Mouse (Mus musculus): Measurements from ENCODE around the gene Atg13. TPM values are rescaled to one million over a fixed set of nuclear protein-coding genes. Genes with fewer than 3 reads are reported as not detected.
A peak's percentile ranks its signal among the peaks of the same experiment; 100 is the strongest.
"Not testable (repeated sequence)": the region's sequence is repeated elsewhere in the genome, so short reads cannot be mapped to it uniquely, and the experiment has no call there.

The Atg13 gene
- 24.7 and 26.3 TPM in 2 replicates for polyA plus RNA-seq (2015; fragmentation: Nextera tagmentation; extraction: Ambion mirVana)

DNA sequence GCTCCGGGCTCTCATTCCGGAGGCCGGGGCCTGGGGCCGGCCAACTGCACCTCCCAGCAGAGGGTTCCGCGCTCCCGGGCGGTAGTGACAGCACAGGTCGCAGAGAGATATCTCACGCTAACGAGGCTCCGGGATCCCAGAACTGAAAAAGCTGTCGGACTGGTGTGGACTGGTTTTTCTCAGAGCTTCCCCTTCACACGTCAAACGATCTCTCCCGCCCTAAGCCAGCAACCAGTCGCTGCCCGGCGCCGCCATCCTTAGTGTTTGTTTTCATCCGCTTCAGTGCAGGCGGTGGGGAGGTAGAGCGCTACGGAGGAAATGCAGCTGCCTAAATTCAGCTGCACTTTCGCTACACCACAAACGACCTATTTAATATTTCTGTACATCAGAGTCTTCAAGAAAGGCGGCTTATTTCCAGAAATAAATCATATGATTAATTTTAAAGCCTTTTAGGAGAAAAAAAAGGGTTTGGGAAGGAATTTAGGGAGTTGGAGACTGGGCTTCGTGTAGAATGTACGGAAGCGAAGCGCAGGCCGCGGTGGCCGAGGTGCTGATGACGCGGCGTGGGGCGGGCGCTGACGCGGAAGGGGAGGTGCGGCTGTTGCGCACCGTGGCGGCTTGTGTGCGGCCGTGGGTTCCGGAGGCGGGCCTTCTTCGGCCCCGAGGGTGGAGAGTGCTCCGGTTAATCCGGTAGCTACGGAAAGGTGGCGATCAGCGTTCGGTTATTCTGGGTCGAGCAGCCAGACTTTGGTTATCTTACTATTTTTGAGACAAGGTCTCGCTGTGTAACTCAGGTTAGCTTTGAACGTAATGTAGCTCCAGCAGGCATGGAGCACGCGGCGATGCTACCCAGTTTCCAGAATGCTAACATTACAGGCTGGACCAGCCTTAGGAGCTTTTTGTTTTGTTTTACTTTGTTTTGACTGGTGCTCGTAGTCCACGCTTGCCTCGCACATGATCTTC lies at the start of gene Atg13, which contains the start of gene Harbi1:
Gene Atg13, minus strand, starts transcription at position 305 of the 963 bp plus-strand sequence.
Gene Harbi1, plus strand, starts transcription at position 581 of the 963 bp plus-strand sequence.
- peak; percentile 99 for ATAC-seq (replicated peaks; ENCODE audit: low FRiP score)
- WGBS, result under 1% methylated on average over 66 of the region's 66 CpGs

DNA sequence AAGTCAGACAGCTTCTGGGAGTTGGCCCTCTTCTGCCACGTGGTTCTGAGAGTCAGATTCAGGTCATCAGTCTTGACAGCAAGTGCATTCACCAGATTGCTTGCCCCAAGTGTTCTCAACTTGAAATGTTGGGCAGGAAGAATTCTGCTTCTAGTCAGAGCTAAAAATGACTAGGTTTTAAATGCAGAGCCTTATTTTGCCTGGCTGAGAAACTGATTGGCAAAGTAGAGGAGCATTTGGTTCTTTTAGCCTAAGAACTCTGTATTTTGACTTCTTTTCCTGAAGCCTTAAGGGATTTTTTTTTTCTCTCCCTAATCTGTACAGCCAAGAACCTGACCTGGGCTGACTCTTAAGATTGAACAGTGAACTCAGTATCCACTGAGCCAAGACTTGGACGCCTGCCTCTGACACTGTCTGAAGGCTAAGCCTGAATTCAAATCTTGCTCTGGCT lies 39.5 kb upstream of the Atg13 start:
- peaks cover 7% of the 10 kb centered on the region for H3K4me1 ChIP-seq
- ATAC-seq (replicated peaks; ENCODE audit: low FRiP score), result no peak
- H3K27me3 ChIP-seq, result no peaks in the 10 kb centered on the region
- WGBS, result 47% methylated on average over 2 of the region's 2 CpGs
- no peak overlapping the region for H3K9ac ChIP-seq
- H3K27ac ChIP-seq, result no peak overlapping the region
- no peak overlapping the region for H3K4me3 ChIP-seq (replicated peaks)
- H3K9me3 ChIP-seq (replicated peaks), result no peaks in the 10 kb centered on the region
- H3K4me2 ChIP-seq, result no peak overlapping the region
- no peaks in the 10 kb centered on the region for H3K36me3 ChIP-seq

More for the DNA sequence above, at the start of gene Atg13, which contains the start of gene Harbi1:
- Histone ChIP-seq H3K4me1 (peaks cover 23% of the 10 kb centered on the region), H3K4me3 (replicated peaks) (peak within 1 kb of the TSS; percentile 72), H3K9me3 (replicated peaks) (no peaks in the 10 kb centered on the region), H3K27me3 (no peaks in the 10 kb centered on the region), H3K9ac (peak within 1 kb of the TSS; percentile 70), H3K27ac (peak within 1 kb of the TSS; percentile 73), H3K36me3 (no peaks in the 10 kb centered on the region), H3K4me2 (peak within 1 kb of the TSS; percentile 73)

DNA sequence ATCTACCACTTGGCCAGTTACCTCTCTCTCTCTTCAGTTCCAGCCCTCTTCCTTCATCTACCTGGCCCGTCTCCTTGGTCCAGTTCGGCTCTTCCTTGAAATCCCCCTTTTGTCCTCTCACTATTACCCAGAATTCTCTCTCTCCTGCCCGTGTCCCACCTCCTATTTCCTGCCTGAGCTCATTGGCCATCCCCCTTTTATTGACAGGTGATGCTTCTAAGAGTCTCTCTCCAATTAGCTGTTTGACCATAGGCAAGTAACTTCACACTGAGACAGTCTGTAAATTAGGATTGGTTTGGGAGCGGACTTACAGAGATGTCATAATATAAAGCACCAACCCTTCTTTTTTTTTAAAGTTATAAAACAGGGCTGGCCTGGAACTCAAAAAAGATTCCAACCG lies 34.3 kb upstream of the Atg13 start:
- H3K27ac ChIP-seq, result no peak overlapping the region
- no peaks in the 10 kb centered on the region for H3K4me1 ChIP-seq
- no peaks in the 10 kb centered on the region for H3K27me3 ChIP-seq
- H3K36me3 ChIP-seq, result no peaks in the 10 kb centered on the region
- H3K9me3 ChIP-seq (replicated peaks), result no peaks in the 10 kb centered on the region
- no peak overlapping the region for H3K4me3 ChIP-seq (replicated peaks)
- no peak for ATAC-seq (replicated peaks; ENCODE audit: low FRiP score)
- H3K4me2 ChIP-seq, result no peak overlapping the region
- H3K9ac ChIP-seq, result no peak overlapping the region
- WGBS, result 87% methylated on average over 5 of the region's 5 CpGs

DNA sequence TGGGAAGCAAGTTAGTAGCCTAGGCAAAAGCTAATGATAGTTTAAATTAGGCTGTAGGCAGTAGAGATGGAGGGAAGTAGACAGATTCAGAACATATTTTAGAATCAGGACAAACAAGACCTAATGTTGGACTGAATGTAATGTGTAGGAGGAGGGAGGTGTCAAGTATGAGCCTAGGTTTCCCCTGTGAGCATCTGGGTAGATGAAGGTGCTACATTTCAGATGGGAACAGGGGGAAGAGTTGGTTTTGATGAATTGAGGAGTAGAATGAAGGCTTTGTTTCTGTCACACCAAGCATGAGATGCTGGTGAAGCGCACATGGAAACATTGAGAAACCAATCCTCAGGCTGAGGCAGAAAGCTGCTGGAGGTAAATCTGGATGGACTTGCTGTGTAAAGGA lies 29.2 kb upstream of the Atg13 start:
- 89% methylated on average over 1 of the region's 1 CpGs for whole genome bisulfite sequencing
- H3K27me3 ChIP-seq, result no peaks in the 10 kb centered on the region
- H3K4me1 ChIP-seq, result no peaks in the 10 kb centered on the region
- ATAC-seq (replicated peaks; ENCODE audit: low FRiP score), result no peak
- H3K4me3 ChIP-seq (replicated peaks), result no peak overlapping the region
- H3K9me3 ChIP-seq (replicated peaks), result no peaks in the 10 kb centered on the region
- no peak overlapping the region for H3K4me2 ChIP-seq
- no peak overlapping the region for H3K9ac ChIP-seq
- no peaks in the 10 kb centered on the region; the same call in 1 of the 2 replicates for H3K36me3 ChIP-seq
- H3K27ac ChIP-seq, result no peak overlapping the region

DNA sequence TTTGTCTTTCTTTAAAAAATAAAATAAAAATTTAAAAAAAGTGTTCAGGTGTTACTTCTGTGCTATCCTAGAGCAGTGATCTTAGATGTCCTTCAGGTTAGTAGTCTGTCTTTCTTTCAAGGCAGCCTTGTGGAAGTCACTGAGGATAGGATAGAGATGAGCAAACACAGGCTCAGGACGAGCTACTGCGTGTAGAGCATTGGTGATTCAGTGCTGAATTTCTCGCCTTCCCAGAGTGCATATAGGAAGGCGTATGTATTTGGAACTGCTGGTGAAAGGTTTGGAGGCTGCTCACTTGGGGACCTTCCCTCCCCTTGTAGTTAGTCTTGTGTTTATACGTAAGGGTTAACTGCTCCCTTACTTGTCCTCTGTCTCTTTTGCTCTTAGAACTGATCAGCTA lies 24.8 kb upstream of the Atg13 start:
- peaks cover 8% of the 10 kb centered on the region; the same call in 1 of the 2 replicates for H3K4me1 ChIP-seq
- peaks cover 3% of the 10 kb centered on the region; the same call in 1 of the 2 replicates for H3K36me3 ChIP-seq
- no peak overlapping the region for H3K27ac ChIP-seq
- H3K4me2 ChIP-seq, result no peak overlapping the region
- WGBS, result 89% methylated on average over 5 of the region's 5 CpGs
- H3K9me3 ChIP-seq (replicated peaks), result no peaks in the 10 kb centered on the region
- no peak overlapping the region for H3K9ac ChIP-seq
- no peak overlapping the region for H3K4me3 ChIP-seq (replicated peaks)
- H3K27me3 ChIP-seq, result no peaks in the 10 kb centered on the region
- no peak for ATAC-seq (replicated peaks; ENCODE audit: low FRiP score)

DNA sequence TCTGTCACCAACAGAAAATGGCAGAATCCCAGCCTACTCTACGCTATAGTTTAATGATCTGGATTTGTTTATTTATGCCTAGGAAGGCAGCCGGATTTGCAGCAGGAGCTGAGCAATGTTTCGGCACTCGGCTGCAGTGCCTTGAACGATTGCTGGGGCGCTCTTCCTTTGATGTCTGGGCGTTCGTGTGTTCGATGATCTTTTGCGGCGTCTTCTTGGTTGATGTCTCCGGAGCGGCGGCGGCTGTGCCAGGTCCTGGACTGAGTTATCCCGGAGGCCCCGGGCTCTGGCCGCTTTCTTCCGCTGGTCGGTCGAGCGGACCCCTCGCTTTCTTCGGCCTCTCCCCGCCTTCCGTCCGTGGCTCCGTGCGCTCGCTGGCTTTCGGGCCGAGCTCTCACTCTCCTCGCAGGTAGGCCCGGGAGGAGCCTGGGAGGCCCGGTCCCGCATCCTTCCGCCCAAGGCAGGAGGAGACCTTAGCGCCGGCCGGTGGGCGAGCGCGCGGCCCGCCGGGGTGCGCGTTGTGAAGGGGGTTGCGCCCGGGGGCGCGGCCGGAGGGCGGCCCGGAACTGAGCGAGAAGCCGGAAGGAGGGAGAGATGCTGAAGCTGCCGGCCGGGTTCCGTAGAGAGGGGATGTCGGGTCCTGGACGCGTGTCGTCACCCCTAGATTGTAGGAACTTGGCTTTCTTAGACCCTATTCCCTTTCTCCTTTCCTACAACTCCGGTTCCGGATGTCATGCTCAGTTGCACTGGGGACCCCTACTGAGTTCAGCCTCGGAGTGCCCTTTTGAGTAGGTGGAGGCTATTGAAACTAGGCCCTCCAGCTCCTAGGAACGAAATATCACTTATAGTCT lies 19.8 kb upstream of the Atg13 start, which contains the start of gene Ambra1:
Gene Ambra1, plus strand, starts transcription at position 164 of the 851 bp plus-strand sequence.
- peaks cover 5% of the 10 kb centered on the region; the same call in 1 of the 2 replicates for H3K27me3 ChIP-seq
- H3K9ac ChIP-seq, result peak within 1 kb of the TSS; percentile 93
- peak; percentile 92 for ATAC-seq (replicated peaks; ENCODE audit: low FRiP score)
- peaks cover 3% of the 10 kb centered on the region; the same call in 1 of the 2 replicates for H3K36me3 ChIP-seq
- H3K4me1 ChIP-seq, result peaks cover 8% of the 10 kb centered on the region; the same call in 1 of the 2 replicates
- under 1% methylated on average over 68 of the region's 68 CpGs for WGBS
- peak within 1 kb of the TSS; percentile 96 for H3K27ac ChIP-seq
- H3K4me3 ChIP-seq (replicated peaks), result peak within 1 kb of the TSS; percentile 99
- peak within 1 kb of the TSS; percentile 70 for H3K4me2 ChIP-seq
- H3K9me3 ChIP-seq (replicated peaks), result no peaks in the 10 kb centered on the region

DNA sequence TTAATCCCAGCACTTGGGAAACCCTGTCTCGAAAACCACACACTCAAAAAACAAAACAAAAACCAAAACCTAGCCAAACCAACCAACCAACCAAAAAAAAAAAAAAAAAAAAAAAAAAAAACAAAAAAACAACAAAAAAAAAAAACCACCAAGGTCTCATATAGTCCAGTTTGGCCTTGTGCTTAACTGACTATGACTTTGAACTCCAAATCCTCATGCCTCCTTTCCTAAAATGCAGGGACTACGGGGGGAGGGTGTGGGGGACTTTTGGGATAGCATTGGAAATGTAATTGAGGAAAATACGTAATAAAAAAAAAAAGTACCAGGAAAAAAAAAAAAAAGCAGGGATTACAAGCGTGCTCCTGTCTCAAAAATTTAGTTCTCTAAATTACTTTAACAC lies 19.2 kb upstream of the Atg13 start:
- peaks cover 5% of the 10 kb centered on the region; the same call in 1 of the 2 replicates for H3K27me3 ChIP-seq
- H3K9me3 ChIP-seq (replicated peaks), result no peaks in the 10 kb centered on the region
- no peak overlapping the region for H3K27ac ChIP-seq
- no peak overlapping the region for H3K9ac ChIP-seq
- ATAC-seq (replicated peaks; ENCODE audit: low FRiP score), result peak; percentile 24; the same call in 1 of the 2 replicates
- 19% methylated on average over 4 of the region's 4 CpGs for WGBS
- 0 out of 2 replicates have a peak, but pooled peaks cover 3% of the 10 kb centered on the region for H3K36me3 ChIP-seq
- peak overlapping the region; percentile 99 for H3K4me3 ChIP-seq (replicated peaks)
- peaks cover 8% of the 10 kb centered on the region; the same call in 1 of the 2 replicates for H3K4me1 ChIP-seq
- H3K4me2 ChIP-seq, result peak overlapping the region; percentile 70

DNA sequence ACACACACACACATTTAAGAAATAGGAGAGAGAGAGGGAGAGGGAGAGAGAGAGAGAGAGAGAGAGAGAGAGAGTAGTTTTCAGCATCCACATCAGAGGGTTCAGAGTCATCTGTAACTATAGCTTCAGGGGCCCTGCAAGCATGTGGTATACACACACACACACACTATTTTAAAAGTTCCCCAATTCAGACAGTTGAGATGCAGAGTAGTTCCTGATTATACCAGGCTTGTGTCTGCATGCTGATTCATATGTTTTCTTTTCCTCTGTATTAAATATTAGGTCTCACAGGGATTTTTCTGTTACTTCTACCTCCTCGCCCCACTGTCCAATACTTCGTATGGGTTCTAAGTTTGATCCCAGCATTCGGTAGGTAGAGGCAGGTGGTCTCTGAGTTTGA lies 16.6 kb upstream of the Atg13 start:
- Histone ChIP-seq H3K36me3 (no peaks in the 10 kb centered on the region), H3K9ac (no peak overlapping the region), H3K4me2 (no peak overlapping the region), H3K27ac (no peak overlapping the region), H3K27me3 (peaks cover 5% of the 10 kb centered on the region; the same call in 1 of the 2 replicates), H3K4me3 (replicated peaks) (no peak overlapping the region), H3K9me3 (replicated peaks) (no peaks in the 10 kb centered on the region), H3K4me1 (peaks cover 6% of the 10 kb centered on the region; the same call in 1 of the 2 replicates)
- WGBS, result 90% methylated on average over 3 of the region's 3 CpGs
- ATAC-seq (replicated peaks; ENCODE audit: low FRiP score), result no peak

DNA sequence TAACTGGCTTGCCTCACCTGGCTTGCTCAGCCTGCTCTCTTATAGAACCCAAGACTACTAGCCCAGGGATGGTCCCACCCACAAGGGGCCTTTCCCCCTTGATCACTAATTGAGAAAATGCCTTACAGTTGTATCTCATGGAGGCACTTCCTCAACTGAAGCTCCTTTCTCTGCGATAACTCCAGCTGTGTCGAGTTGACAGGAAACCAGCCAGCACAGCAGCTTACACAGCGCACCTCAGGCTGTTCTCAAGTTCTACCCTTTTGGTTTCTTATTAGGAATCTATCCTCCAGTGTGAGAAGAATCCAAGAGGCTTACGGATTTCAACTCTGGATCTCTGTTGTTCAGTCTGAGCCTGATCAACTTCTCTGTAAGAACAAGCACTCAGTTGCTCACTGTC lies 15.1 kb upstream of the Atg13 start:
- not testable (repeated sequence) for H3K27ac ChIP-seq; H3K4me2 ChIP-seq; H3K4me3 ChIP-seq (replicated peaks); H3K36me3 ChIP-seq; H3K27me3 ChIP-seq; ATAC-seq (replicated peaks; ENCODE audit: low FRiP score); H3K9me3 ChIP-seq (replicated peaks); H3K9ac ChIP-seq; H3K4me1 ChIP-seq
- WGBS, result 48% methylated on average over 4 of the region's 4 CpGs

DNA sequence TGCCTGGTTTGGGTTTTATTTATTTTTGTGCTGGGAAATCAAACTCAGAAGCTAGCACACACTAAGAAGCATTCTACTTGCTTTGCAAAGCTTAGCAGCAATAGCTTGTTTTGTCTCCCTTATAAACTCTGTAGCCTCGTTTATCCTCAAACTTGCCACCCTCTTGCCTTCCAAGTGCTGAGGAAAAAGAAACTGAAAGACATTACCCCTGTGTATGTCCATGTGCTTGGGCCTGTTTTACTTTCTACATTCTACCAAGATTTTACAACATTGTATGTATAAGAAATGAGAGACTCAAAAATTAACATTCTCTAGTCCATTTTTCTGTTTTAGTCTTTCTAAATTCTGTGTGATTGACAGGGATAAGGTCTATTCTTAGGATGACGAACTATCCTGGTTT lies 14.3 kb upstream of the Atg13 start:
- Histone ChIP-seq H3K4me1 (no peaks in the 10 kb centered on the region), H3K9me3 (replicated peaks) (no peaks in the 10 kb centered on the region), H3K4me2 (no peak overlapping the region), H3K4me3 (replicated peaks) (no peak overlapping the region), H3K36me3 (peaks cover 15% of the 10 kb centered on the region), H3K27me3 (peaks cover 5% of the 10 kb centered on the region; the same call in 1 of the 2 replicates), H3K27ac (no peak overlapping the region), H3K9ac (no peak overlapping the region)
- 63% methylated on average over 2 of the region's 2 CpGs for WGBS
- no peak for ATAC-seq (replicated peaks; ENCODE audit: low FRiP score)

DNA sequence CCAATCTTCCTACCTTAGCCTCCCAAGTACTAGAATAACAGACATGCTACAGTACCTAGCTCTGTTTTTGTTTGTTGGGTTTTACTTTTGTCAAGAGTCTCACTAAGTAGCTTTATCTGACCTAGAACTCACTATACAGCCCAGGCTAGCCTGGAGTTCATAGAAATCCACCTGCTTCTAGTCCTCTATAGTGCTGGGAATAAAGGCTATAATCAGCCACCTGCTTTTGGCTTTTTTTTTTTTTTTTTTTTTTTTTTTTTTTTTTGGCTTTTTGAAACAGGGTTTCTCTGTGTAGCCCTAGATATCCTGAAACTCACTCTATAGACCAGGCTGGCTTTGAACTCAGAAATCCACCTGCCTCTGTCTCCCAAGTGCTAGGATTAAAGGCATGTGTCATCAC lies 13.6 kb upstream of the Atg13 start:
- H3K27ac ChIP-seq, result no peak overlapping the region
- ATAC-seq (replicated peaks; ENCODE audit: low FRiP score), result no peak
- no peaks in the 10 kb centered on the region for H3K4me1 ChIP-seq
- no peaks in the 10 kb centered on the region for H3K9me3 ChIP-seq (replicated peaks)
- H3K4me3 ChIP-seq (replicated peaks), result no peak overlapping the region
- H3K36me3 ChIP-seq, result peaks cover 15% of the 10 kb centered on the region
- H3K4me2 ChIP-seq, result no peak overlapping the region
- no peak overlapping the region for H3K9ac ChIP-seq
- peaks cover 5% of the 10 kb centered on the region; the same call in 1 of the 2 replicates for H3K27me3 ChIP-seq
